Mouse (Mus musculus): Measurements from ENCODE around the gene Sun5. TPM values are rescaled to one million over a fixed set of nuclear protein-coding genes. Genes with fewer than 3 reads are reported as not detected.

Gene Sun5
- polyA plus RNA-seq (2016; fragmentation: Nextera tagmentation; extraction: Ambion mirVana) = not detected in 2 replicates

GRCm38 (mm10) chr2:153870984-153871383, at the start of gene Sun5:
Gene Sun5, minus strand, starts transcription at chr2:153871084.
- Histone ChIP-seq H3K36me3 (no peaks in the 10 kb centered on the region), H3K4me3 (no peak within 1 kb of the TSS), H3K4me1 (0 out of 2 replicates have a peak, but pooled peaks cover 3% of the 10 kb centered on the region), H3K27me3 (ENCODE audit: insufficient read depth, poor library complexity, severe bottlenecking) (no peaks in the 10 kb centered on the region), H3K27ac (no peak within 1 kb of the TSS), H3K9me3 (no peaks in the 10 kb centered on the region)
- no peak for DNase-seq (ENCODE audit: low spot score)
- WGBS = 85% methylated on average over 4 of the region's 4 CpGs

GRCm38 (mm10) chr2:153917930-153918329, 47.0 kb upstream of the Sun5 start, which contains the start of gene Bpifb3:
Gene Bpifb3, plus strand, starts transcription at chr2:153918230.
- H3K27me3 ChIP-seq (ENCODE audit: insufficient read depth, poor library complexity, severe bottlenecking) = peaks cover 24% of the 10 kb centered on the region; the same call in 1 of the 2 replicates
- H3K4me3 ChIP-seq = no peak within 1 kb of the TSS
- 76% methylated on average over 8 of the region's 8 CpGs for WGBS
- H3K9me3 ChIP-seq = no peaks in the 10 kb centered on the region
- no peaks in the 10 kb centered on the region for H3K36me3 ChIP-seq
- H3K4me1 ChIP-seq = 0 out of 2 replicates have a peak, but pooled peaks cover 3% of the 10 kb centered on the region
- H3K27ac ChIP-seq = no peak within 1 kb of the TSS
- no peak for DNase-seq (ENCODE audit: low spot score)

DNA sequence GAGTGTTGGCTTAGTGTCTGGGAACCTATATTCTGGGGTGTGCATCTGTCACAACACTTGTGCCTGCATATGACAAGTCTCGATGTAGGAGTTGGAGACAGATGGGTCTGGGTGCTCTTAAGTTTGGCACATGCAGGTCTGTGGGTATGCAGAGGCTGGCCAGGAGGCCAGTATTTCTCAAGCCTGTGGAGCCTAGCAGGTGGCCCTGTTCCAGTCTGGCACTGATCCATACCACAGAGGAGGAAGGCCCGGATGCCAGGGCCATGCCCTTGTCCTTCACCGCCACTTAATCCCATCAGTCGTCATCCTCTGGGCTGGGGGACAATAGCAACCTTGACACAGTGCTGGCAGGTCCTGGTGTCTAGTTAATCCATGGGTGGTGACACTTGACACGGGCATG, 43.3 kb upstream of the Sun5 start:
- H3K4me1 ChIP-seq = no peaks in the 10 kb centered on the region
- H3K27ac ChIP-seq = no peak overlapping the region
- H3K4me3 ChIP-seq = no peak overlapping the region
- DNase-seq (ENCODE audit: low spot score) = no peak
- no peaks in the 10 kb centered on the region for H3K36me3 ChIP-seq
- 67% methylated on average over 5 of the region's 5 CpGs for WGBS
- peaks cover 7% of the 10 kb centered on the region; the same call in 1 of the 2 replicates for H3K27me3 ChIP-seq (ENCODE audit: insufficient read depth, poor library complexity, severe bottlenecking)
- H3K9me3 ChIP-seq = no peaks in the 10 kb centered on the region

GRCm38 (mm10) chr2:153906626-153907025, 35.7 kb upstream of the Sun5 start:
- Histone ChIP-seq H3K27ac (no peak overlapping the region), H3K4me1 (no peaks in the 10 kb centered on the region), H3K36me3 (no peaks in the 10 kb centered on the region), H3K4me3 (no peak overlapping the region), H3K9me3 (no peaks in the 10 kb centered on the region), H3K27me3 (ENCODE audit: insufficient read depth, poor library complexity, severe bottlenecking) (peaks cover 9% of the 10 kb centered on the region; the same call in 1 of the 2 replicates)
- 83% methylated on average over 4 of the region's 4 CpGs for WGBS
- no peak for DNase-seq (ENCODE audit: low spot score)

- Histone ChIP-seq H3K4me3 (no peak overlapping the region), H3K36me3 (no peaks in the 10 kb centered on the region), H3K9me3 (no peaks in the 10 kb centered on the region), H3K4me1 (no peaks in the 10 kb centered on the region), H3K27ac (no peak overlapping the region), H3K27me3 (ENCODE audit: insufficient read depth, poor library complexity, severe bottlenecking) (peaks cover 11% of the 10 kb centered on the region; the same call in 1 of the 2 replicates)
- WGBS = 80% methylated on average over 6 of the region's 6 CpGs
- DNase-seq (ENCODE audit: low spot score) = no peak
Measured at GRCm38 (mm10) chr2:153902726-153903125, 31.8 kb upstream of the Sun5 start.

GRCm38 (mm10) chr2:153900088-153900487, 29.2 kb upstream of the Sun5 start, which contains the start of gene Bpifb6:
Gene Bpifb6, plus strand, starts transcription at chr2:153900388.
- WGBS = 71% methylated on average over 4 of the region's 4 CpGs
- H3K27ac ChIP-seq = no peak within 1 kb of the TSS
- no peak within 1 kb of the TSS for H3K4me3 ChIP-seq
- DNase-seq (ENCODE audit: low spot score) = no peak
- peaks cover 6% of the 10 kb centered on the region; the same call in 1 of the 2 replicates for H3K27me3 ChIP-seq (ENCODE audit: insufficient read depth, poor library complexity, severe bottlenecking)
- H3K4me1 ChIP-seq = peaks cover 6% of the 10 kb centered on the region; the same call in 1 of the 2 replicates
- no peaks in the 10 kb centered on the region for H3K9me3 ChIP-seq
- no peaks in the 10 kb centered on the region for H3K36me3 ChIP-seq

GRCm38 (mm10) chr2:153899111-153899510, 28.2 kb upstream of the Sun5 start:
- Histone ChIP-seq H3K4me3 (no peak overlapping the region), H3K36me3 (no peaks in the 10 kb centered on the region), H3K4me1 (peaks cover 8% of the 10 kb centered on the region; the same call in 1 of the 2 replicates), H3K27me3 (ENCODE audit: insufficient read depth, poor library complexity, severe bottlenecking) (peaks cover 6% of the 10 kb centered on the region; the same call in 1 of the 2 replicates), H3K9me3 (no peaks in the 10 kb centered on the region), H3K27ac (no peak overlapping the region)
- no peak for DNase-seq (ENCODE audit: low spot score)
- 75% methylated on average over 5 of the region's 5 CpGs for WGBS

DNA sequence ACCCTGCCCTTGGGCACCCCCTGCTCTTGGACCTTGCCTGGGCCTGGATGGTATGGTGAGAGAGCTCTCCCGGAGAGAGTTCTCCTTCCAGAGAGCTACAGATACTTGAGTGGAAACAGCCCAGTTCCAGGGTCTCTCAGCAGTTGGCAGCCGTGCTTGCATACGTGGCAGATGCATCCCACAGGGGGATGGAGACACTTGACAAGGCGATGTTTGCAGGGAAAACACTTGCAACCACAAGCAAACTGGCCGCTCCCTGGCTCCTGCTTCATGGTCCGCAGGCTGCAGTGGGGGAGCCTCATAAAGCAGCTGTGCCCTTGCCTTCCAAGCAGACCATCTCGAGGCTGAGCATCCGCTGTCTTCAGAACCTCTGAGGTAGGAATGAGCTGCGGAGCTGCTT, 3.9 kb upstream of the Sun5 start, which contains the start of gene Bpifb2:
Bpifb2 (plus strand) TSS at position 301 of the 400 bp plus-strand sequence.
- Histone ChIP-seq H3K4me3 (no peak within 1 kb of the TSS), H3K27ac (no peak within 1 kb of the TSS), H3K27me3 (ENCODE audit: insufficient read depth, poor library complexity, severe bottlenecking) (peaks cover 5% of the 10 kb centered on the region; the same call in 1 of the 2 replicates), H3K9me3 (no peaks in the 10 kb centered on the region), H3K4me1 (0 out of 2 replicates have a peak, but pooled peaks cover 3% of the 10 kb centered on the region), H3K36me3 (no peaks in the 10 kb centered on the region)
- WGBS = 61% methylated on average over 9 of the region's 9 CpGs
- DNase-seq (ENCODE audit: low spot score) = no peak

DNA sequence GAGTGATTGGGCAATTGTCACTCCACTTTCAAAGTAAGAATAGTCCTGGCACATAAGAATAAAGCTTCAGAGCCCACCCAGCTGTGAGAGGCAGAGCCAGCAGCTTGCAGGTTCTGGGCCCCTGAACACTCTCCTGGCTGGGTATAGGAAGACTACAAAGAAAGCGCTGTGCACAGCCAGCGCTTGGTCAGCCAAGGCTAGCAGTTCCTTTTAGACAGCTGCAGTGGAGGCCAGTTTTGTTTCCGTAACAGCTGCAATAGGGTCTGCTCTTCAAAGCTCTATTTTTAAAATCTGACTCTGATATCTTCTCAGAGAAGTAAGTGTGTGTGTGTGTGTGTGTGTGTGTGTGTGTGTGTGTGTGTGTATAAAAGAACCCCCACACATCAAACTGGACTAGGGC, 8.9 kb downstream of the Sun5 start:
- no peak for DNase-seq (ENCODE audit: low spot score)
- no peaks in the 10 kb centered on the region for H3K4me1 ChIP-seq
- no peaks in the 10 kb centered on the region for H3K36me3 ChIP-seq
- peaks cover 7% of the 10 kb centered on the region; the same call in 1 of the 2 replicates for H3K27me3 ChIP-seq (ENCODE audit: insufficient read depth, poor library complexity, severe bottlenecking)
- H3K4me3 ChIP-seq = no peak overlapping the region
- WGBS = 73% methylated on average over 3 of the region's 3 CpGs
- H3K9me3 ChIP-seq = peaks cover 2% of the 10 kb centered on the region; the same call in 1 of the 2 replicates
- H3K27ac ChIP-seq = no peak overlapping the region

- DNase-seq (ENCODE audit: low spot score) = no peak
- no peaks in the 10 kb centered on the region for H3K4me1 ChIP-seq
- no peak overlapping the region for H3K27ac ChIP-seq
- 64% methylated on average over 3 of the region's 3 CpGs for WGBS
- H3K27me3 ChIP-seq (ENCODE audit: insufficient read depth, poor library complexity, severe bottlenecking) = peaks cover 7% of the 10 kb centered on the region; the same call in 1 of the 2 replicates
- H3K36me3 ChIP-seq = no peaks in the 10 kb centered on the region
- H3K4me3 ChIP-seq = no peak overlapping the region
- H3K9me3 ChIP-seq = peaks cover 2% of the 10 kb centered on the region; the same call in 1 of the 2 replicates
Measured at GRCm38 (mm10) chr2:153860715-153861114, 10.2 kb downstream of the Sun5 start.

DNA sequence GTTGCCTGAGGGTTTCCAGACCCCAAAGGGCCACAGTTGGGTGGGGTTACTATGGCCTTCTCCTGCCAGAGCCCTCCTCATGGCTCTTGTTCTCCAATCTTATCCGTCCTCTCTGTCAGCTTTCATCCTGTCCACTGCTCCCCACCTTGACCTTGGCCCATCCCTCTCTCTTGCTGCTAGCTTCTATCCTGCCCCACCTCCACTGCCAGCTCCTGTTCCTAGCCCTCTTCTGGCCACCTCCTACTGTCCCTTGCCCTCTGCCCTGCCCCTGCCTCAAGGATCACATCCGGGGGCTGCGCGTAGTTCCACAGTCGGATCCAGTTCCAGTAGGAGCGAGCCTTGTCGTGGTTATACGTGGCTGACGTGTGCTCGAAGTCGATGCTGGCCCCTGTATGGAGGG, 10.6 kb downstream of the Sun5 start:
- no peaks in the 10 kb centered on the region for H3K4me1 ChIP-seq
- no peaks in the 10 kb centered on the region for H3K36me3 ChIP-seq
- no peak overlapping the region for H3K27ac ChIP-seq
- WGBS = 90% methylated on average over 11 of the region's 11 CpGs
- no peak for DNase-seq (ENCODE audit: low spot score)
- peaks cover 2% of the 10 kb centered on the region; the same call in 1 of the 2 replicates for H3K9me3 ChIP-seq
- H3K27me3 ChIP-seq (ENCODE audit: insufficient read depth, poor library complexity, severe bottlenecking) = peaks cover 7% of the 10 kb centered on the region; the same call in 1 of the 2 replicates
- H3K4me3 ChIP-seq = no peak overlapping the region

DNA sequence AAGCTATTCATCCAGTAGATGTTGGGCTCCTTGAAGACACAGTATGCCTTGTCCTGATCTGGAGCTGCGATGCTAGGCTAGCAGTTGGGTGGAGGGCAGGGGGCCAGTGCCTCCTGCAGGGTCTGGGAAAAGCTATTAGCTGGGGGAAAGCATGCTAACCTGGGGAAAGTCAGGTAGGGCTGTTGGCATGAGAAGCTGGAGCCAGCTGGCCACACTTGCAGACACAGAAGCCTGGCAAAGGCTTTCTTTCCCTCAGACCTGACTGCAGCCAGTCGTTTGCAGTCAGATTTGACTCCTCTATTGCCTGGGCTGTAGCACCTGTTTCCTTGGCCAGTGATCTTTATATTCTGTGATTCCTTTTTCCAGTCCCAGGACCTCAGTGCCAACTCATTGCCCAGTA, 11.3 kb downstream of the Sun5 start:
- no peak for DNase-seq (ENCODE audit: low spot score)
- no peak overlapping the region for H3K27ac ChIP-seq
- 73% methylated on average over 2 of the region's 2 CpGs for WGBS

DNA sequence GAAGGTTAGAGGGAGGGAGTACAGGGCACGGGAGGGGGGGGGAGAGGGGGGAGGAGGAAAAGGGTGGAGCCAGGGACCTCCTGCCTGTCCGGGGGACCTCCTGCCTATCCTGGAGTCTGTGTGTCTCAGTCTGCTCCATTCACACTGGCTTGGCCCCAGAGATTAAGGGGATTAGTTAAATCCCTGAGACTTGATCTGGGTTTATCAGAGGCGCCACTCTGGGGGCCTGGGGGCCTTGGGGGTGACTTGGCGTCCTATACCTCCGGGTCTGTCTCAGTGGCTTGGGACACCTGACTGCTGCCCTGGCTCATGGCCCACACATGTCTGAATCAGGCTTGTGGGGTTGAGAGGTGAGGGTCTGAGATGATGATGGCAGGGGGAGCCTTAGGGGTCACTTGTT, 17.3 kb downstream of the Sun5 start:
- DNase-seq (ENCODE audit: low spot score) = no peak
- H3K27me3 ChIP-seq (ENCODE audit: insufficient read depth, poor library complexity, severe bottlenecking) = peaks cover 3% of the 10 kb centered on the region; the same call in 1 of the 2 replicates
- 0 out of 2 replicates have a peak, but pooled peaks cover 6% of the 10 kb centered on the region for H3K4me1 ChIP-seq
- 6% methylated on average over 5 of the region's 5 CpGs for WGBS
- no peak overlapping the region for H3K27ac ChIP-seq
- H3K4me3 ChIP-seq = no peak overlapping the region
- no peaks in the 10 kb centered on the region for H3K36me3 ChIP-seq
- peaks cover 2% of the 10 kb centered on the region; the same call in 1 of the 2 replicates for H3K9me3 ChIP-seq

More for the DNA sequence above, 11.3 kb downstream of the Sun5 start:
- H3K27me3 ChIP-seq (ENCODE audit: insufficient read depth, poor library complexity, severe bottlenecking) = peaks cover 7% of the 10 kb centered on the region; the same call in 1 of the 2 replicates
- H3K36me3 ChIP-seq = no peaks in the 10 kb centered on the region
- H3K9me3 ChIP-seq = peaks cover 2% of the 10 kb centered on the region; the same call in 1 of the 2 replicates
- H3K4me3 ChIP-seq = no peak overlapping the region
- H3K4me1 ChIP-seq = no peaks in the 10 kb centered on the region

All from heart, embryonic 10.5 days (tissue).